ENCODE assay signal across 22 mouse cellular contexts in genomic region chr9:120812667-120813210, GRCm38 (mm10).
DNase-seq lines count a peak whose midpoint lies in the region; ATAC-seq lines count a peak whose summit lies in the region.
"Had no signal": no experiment of that assay in that cellular context is flagged by ENCODE, and none has a peak within 500 bp of the region (broad histone marks: within the 10 kb centered on the region; RNA-seq: fewer than 3 reads in every experiment).

No protein-coding gene starts in this region.

- no peaks in the 10 kb centered on the region for H3K9me3 ChIP-seq in heart, embryonic 15.5 days (replicated peaks)
- no peaks in the 10 kb centered on the region for H3K9me3 ChIP-seq in stomach, embryonic 15.5 days
- H3K9me3 ChIP-seq in liver, embryonic 12.5 days (replicated peaks): no peaks in the 10 kb centered on the region
- H3K9me3 ChIP-seq: forebrain, embryonic 13.5 days; limb, embryonic 10.5 days had no signal

- H3K27ac ChIP-seq in heart, embryonic 15.5 days: no peak overlapping the region
- H3K27ac ChIP-seq in stomach, embryonic 15.5 days: no peak overlapping the region
- H3K27ac ChIP-seq in liver, embryonic 12.5 days: no peak overlapping the region
- H3K27ac ChIP-seq: forebrain, embryonic 13.5 days; left cerebral cortex, adult 2 months; limb, embryonic 10.5 days had no signal

- no peak for ATAC-seq in heart, embryonic 15.5 days (replicated peaks; ENCODE audit: insufficient number of reproducible peaks, insufficient read depth, low FRiP score, low read depth)
- peak; percentile 17; the same call in 1 of the 2 replicates for ATAC-seq in stomach, embryonic 15.5 days (ENCODE audit: insufficient read depth, low FRiP score, low read depth)
- no peak for ATAC-seq in liver, embryonic 12.5 days
- ATAC-seq: forebrain, embryonic 13.5 days; Patski had no signal

- WGBS in heart, embryonic 15.5 days: 49% methylated on average over 17 of the region's 17 CpGs
- 40% methylated on average over 17 of the region's 17 CpGs for WGBS in stomach, embryonic 15.5 days
- WGBS in liver, embryonic 12.5 days (ENCODE audit: insufficient replicate concordance): 64% methylated on average over 17 of the region's 17 CpGs

- no peaks in the 10 kb centered on the region for H3K27me3 ChIP-seq in heart, embryonic 15.5 days
- no peaks in the 10 kb centered on the region for H3K27me3 ChIP-seq in stomach, embryonic 15.5 days (replicated peaks)
- no peaks in the 10 kb centered on the region for H3K27me3 ChIP-seq in liver, embryonic 12.5 days (replicated peaks)
- H3K27me3 ChIP-seq: forebrain, embryonic 13.5 days; Patski had no signal

- DNase-seq in adrenal gland, adult (ENCODE audit: inconsistent age in 2 of 2, low spot score in 1 of 2): peak; percentile 66 to 79
- no peak for DNase-seq in adrenal gland, adult 8-10 months
- DNase-seq in heart, postnatal 25 days (ENCODE audit: low spot score): no peak
- peak; percentile 20 for DNase-seq in brain, adult 2 months (ENCODE audit: low read depth, low spot score)
- DNase-seq in neural tube, embryonic 10.5 days (ENCODE audit: extremely low spot score, low spot score): no peak
- DNase-seq: cerebellum, adult 8-10 months; gastrocnemius, postnatal 14 days; kidney, adult 9 months; kidney, postnatal 25 days; layer of hippocampus, adult 9-11 months; lung, adult 2 months; midbrain, embryonic 14.5 days; right cerebral cortex, postnatal 14 days had no signal

- H3K4me1 ChIP-seq in heart, embryonic 15.5 days (replicated peaks): no peaks in the 10 kb centered on the region
- H3K4me1 ChIP-seq in stomach, embryonic 15.5 days: 0 out of 2 replicates have a peak, but pooled peaks cover 6% of the 10 kb centered on the region
- H3K4me1 ChIP-seq in liver, embryonic 12.5 days: no peaks in the 10 kb centered on the region
- H3K4me1 ChIP-seq: forebrain, embryonic 13.5 days; megakaryocyte, embryonic 14.5 days had no signal

- H3K9ac ChIP-seq in heart, embryonic 15.5 days: no peak overlapping the region
- no peak overlapping the region for H3K9ac ChIP-seq in stomach, embryonic 15.5 days
- H3K9ac ChIP-seq in liver, embryonic 12.5 days: no peak overlapping the region
- H3K9ac ChIP-seq: forebrain, embryonic 13.5 days had no signal

- peak overlapping the region; percentile 29 for H3K4me2 ChIP-seq in heart, embryonic 15.5 days
- H3K4me2 ChIP-seq in stomach, embryonic 15.5 days: peak overlapping the region; percentile 41
- H3K4me2 ChIP-seq in liver, embryonic 12.5 days: no peak overlapping the region
- H3K4me2 ChIP-seq: forebrain, embryonic 13.5 days had no signal

- no peaks in the 10 kb centered on the region for H3K36me3 ChIP-seq in heart, embryonic 15.5 days
- H3K36me3 ChIP-seq in stomach, embryonic 15.5 days: no peaks in the 10 kb centered on the region
- no peaks in the 10 kb centered on the region for H3K36me3 ChIP-seq in liver, embryonic 12.5 days
- H3K36me3 ChIP-seq: limb, embryonic 10.5 days had no signal

- no peak overlapping the region for H3K4me3 ChIP-seq in heart, embryonic 15.5 days
- H3K4me3 ChIP-seq in stomach, embryonic 15.5 days (replicated peaks): 0 out of 2 replicates have a peak overlapping the region, but pooled peaks have one; percentile 11
- no peak overlapping the region for H3K4me3 ChIP-seq in liver, embryonic 12.5 days
- H3K4me3 ChIP-seq: erythroblast, embryonic 14.5 days; forebrain, embryonic 13.5 days; left cerebral cortex, adult 2 months; limb, embryonic 10.5 days; megakaryocyte, embryonic 14.5 days had no signal

- intact Hi-C loops in heart, postnatal 25 days (cut with DNase I): no loop called here

Comparison
In these comparisons a context has a peak if more than half of its experiments do, and no peak if none do; other contexts are left out.
1. DNase-seq: peak in adrenal gland, adult (2 of 2) and brain, adult 2 months (single experiment); none in adrenal gland, adult 8-10 months (single experiment), heart, postnatal 25 days (single experiment) and neural tube, embryonic 10.5 days (single experiment).